Mouse (Mus musculus): ENCODE results near the gene Ramp2.

GRCm38 (mm10) chr11:101225331-101226064 is 20.3 kb upstream of the Ramp2 start:
- TF ChIP-seq POLR2A (IDR thresholded peaks at IDR 0.05; ENCODE audit: borderline replicate concordance, insufficient read depth, low read length) (no peak), CTCF (IDR thresholded peaks at IDR 0.05; ENCODE audit: borderline replicate concordance, insufficient read depth, low read depth, low read length) (no peak)
